Mouse (Mus musculus) mouse embryonic stem cell (cell line): Measurements from ENCODE around the gene Slc39a7.
"Not testable (repeated sequence)": the region's sequence is repeated elsewhere in the genome, so short reads cannot be mapped to it uniquely, and the experiment has no call there.

Experiments used
- in situ Hi-C, 2 experiments: fragments of 300-500 bp; cut with MboI; formaldehyde crosslinking; loops; 1 replicate in 1 of 2; 3 replicates in 1 of 2; pipeline ENCODE4 v1.14.3; 2019 to 2020; ENCODE audit warnings: low sequenced_read_pairs in 2 of 2, low pct_unique_long_range_greater_than_20kb in 1 of 2, mixed read lengths in 1 of 2; ENCODE audit not compliant: unreplicated experiment in 1 of 2

Gene Slc39a7

GRCm38 (mm10) chr17:34021539-34022413 is 9.7 kb downstream of the Slc39a7 start:
- in situ Hi-C loops: no loop called here

GRCm38 (mm10) chr17:34013436-34013835 is 18.0 kb downstream of the Slc39a7 start:
- in situ Hi-C loops: no loop called here

DNA sequence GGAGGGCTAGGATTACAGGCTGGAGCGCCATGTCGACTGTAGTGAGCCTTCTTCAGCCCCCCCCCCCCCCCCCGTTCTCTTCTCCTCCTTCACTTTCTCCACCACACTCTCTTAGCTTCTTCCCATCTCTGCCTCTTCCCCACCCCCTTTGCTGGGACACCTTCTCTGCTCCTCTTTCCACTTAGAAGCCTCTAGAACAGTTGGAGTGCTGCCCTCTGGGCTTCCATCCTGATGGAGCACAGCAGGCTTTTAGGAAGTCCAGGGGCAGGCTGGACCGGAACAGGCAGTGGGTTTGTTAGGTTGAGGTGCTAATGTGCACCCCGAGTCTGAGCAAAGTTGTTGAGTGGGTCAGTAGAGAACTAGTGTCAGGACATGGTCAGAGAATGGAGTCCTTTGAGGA is 21.3 kb downstream of the Slc39a7 start:
- in situ Hi-C loops: no loop called here

DNA sequence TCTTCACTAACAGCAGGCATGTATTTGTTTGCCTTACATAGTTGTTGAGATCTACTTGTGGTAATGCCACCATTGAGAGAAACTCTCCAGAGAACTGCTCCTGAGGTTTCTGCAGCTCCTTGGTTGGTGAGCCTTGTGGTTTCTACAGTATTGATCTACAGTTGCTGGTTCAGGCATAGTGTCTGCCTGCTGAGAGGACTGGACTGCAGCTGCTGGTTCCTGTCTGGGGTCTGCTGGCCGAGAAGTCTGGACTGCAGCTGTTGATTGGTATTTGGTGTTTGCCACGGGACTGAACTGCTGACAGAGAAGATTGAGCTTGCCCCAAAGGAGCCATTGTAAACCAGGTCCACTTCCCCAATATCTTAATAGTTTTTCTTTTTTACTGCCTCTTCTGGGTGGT is 24.9 kb downstream of the Slc39a7 start:
- in situ Hi-C loops: no loop called here

- in situ Hi-C loops: loop anchor here in 1 of 2 experiments (5.0 kb wide), 1 partner anchor 36 kb away; no protein-coding TSS in a partner anchor
Measured at GRCm38 (mm10) chr17:34003426-34003825, 28.1 kb downstream of the Slc39a7 start.

DNA sequence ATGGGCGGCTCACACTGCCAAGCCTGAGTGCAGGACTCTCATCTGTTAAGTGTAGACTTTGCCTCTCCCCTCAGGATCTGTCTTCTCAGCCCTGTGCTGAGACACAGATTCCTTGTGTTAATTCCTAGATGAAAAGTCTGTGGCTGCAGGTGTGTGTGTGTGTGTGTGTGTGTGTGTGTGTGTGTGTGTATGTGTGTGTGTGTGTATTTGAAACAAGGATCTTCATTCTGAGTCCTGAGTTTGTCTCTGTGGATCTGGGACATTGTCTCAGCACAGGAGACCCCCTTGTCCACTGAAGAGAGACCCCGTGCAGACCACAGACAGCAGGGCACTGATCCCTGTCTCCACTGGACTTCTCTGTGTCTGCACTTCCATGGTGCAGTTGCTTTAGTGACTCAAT is 30.7 kb downstream of the Slc39a7 start:
- in situ Hi-C loops: loop anchor here in 1 of 2 experiments (5.0 kb wide), 1 partner anchor 33 kb away; no protein-coding TSS in a partner anchor

- in situ Hi-C loops: loop anchor here in 1 of 2 experiments (5.0 kb wide), 1 partner anchor 33 kb away; no protein-coding TSS in a partner anchor
Measured at GRCm38 (mm10) chr17:34000150-34000537, 31.3 kb downstream of the Slc39a7 start, which contains the start of gene H2-K1. H2-K1 (minus strand) TSS chr17:34000347.

GRCm38 (mm10) chr17:33999341-34000149 is 31.9 kb downstream of the Slc39a7 start:
- in situ Hi-C loops: loop anchor here in 1 of 2 experiments (5.0 kb wide), 1 partner anchor 32 kb away; no protein-coding TSS in a partner anchor

GRCm38 (mm10) chr17:33998697-33999096 is 32.8 kb downstream of the Slc39a7 start:
- in situ Hi-C loops: not testable (repeated sequence)

DNA sequence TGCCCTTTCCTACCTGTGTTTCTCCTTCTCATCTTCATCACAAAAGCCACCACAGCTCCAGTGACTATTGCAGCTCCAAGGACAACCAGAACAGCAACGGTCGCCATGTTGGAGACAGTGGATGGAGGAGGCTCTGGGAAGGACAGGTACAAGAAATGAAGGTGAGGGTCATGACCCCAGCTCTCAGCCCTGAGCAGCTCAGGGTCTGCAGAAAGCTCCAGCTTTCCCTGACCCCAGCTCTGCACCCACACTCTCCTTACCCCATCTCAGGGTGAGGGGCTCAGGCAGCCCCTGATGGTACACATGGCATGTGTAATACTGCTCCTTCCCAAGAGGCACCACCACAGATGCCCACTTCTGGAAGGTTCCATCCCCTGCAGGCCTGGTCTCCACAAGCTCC is 34.5 kb downstream of the Slc39a7 start:
- in situ Hi-C loops: not testable (repeated sequence)

GRCm38 (mm10) chr17:33995651-33996050 is 35.8 kb downstream of the Slc39a7 start:
- in situ Hi-C loops: no loop called here

GRCm38 (mm10) chr17:33994959-33995358 is 36.5 kb downstream of the Slc39a7 start:
- in situ Hi-C loops: no loop called here

DNA sequence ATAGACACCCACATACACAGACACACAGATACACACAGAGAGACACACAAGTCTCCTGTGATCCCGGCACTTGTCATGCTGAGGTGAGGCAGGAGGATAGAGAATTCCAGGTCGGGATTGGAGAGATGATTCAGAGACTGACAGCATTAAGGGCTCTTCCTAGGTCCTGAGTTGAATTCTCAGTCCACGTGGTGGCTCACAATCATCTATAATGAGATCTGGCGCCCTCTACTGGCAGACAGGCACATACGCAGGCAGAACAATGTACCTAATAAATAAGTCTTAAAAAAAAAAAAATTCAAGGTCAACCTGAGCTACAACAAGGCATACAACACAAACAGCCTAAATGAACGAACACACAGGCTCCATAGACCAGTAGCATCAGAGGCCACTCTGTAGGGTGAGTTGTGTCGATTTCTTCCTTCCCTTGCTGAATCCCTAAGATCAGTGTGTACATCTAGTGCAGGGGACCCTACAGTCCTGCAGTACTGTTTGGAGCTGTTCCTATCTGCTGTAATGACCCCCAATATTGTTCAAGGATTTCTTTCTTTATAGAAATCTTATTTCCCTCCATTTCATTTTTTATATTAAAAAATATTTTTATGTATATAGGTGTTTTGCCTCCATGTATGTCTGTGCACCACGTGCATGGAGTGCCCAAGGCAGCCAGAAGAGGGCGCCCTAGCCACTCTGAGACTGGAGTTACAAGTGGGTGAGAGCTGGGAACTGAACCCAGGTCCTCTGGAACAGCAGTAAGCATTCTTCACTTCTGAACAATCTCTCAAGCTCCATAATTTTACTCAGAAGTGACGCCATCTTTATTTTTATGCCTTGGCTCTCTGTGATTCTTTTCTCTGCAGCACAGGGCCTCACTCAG is 39.5 kb downstream of the Slc39a7 start:
- in situ Hi-C loops: no loop called here

DNA sequence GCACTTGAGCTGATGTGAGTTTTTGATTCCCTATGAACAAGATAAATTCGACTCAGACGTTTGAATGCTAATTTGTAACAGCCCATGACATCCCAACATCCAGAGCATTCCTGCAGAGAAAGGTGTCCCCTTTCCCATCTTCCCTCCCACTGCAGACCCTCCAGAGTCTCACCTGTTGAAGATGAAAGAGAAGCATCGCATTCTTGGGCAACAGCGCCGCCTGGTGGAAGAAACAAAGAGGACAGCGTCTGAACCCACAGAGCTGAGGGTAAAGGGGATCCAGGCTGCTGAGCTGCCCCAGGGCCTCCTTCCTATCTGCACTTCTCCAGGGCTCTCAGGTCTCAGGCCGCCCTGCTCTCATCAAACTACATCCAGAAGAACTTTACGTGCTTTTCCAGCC is 49.3 kb downstream of the Slc39a7 start:
- in situ Hi-C loops: not testable (repeated sequence)

- in situ Hi-C loops: not testable (repeated sequence)
Measured at GRCm38 (mm10) chr17:33981192-33981909, 50.1 kb downstream of the Slc39a7 start.

DNA sequence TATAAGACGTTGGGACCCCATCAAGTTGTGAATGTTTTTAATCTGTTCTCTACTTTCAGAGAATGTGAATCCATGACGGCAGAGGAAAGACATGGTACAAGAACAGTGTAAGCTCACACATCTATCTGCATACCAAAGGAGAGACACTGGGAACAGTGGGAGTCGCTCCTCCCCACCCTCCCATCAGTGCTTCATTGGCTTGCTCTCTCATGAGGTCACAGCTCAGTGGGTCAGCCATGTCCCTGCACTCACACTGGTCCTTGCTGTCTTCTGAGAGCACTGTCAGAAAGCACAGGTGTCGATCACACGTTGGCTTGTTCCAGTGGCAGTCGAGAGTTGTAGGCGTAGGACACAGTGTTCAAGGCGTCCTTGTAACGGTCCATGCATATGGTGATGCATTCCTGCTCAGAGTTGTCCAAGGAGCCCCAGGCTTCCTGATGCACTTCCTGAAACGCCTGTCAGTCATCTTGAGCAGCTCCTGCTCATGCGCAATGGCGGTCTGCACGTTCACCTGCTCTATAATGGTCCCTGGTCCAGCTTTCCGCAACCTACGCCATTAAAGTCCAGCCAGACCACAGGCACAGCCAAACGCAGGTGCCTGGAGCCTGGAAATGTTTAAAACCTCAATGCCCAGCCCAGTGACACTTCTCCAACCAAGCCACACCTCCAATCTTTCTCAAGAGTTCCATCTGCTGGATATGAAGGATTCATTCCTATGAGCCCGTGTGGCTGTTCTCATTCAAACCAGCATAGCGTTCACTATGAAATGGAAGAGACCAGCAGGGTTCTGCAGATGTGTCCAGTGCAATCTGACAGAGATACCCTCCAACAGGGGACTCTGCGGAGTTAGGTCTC is 51.1 kb downstream of the Slc39a7 start:
- in situ Hi-C loops: no loop called here

GRCm38 (mm10) chr17:33979512-33980050 is 51.9 kb downstream of the Slc39a7 start:
- in situ Hi-C loops: no loop called here
